Mouse (Mus musculus): ENCODE measurements around the gene Atp6v0d1.

- TF ChIP-seq CTCF (IDR thresholded peaks at IDR 0.05; ENCODE audit: low read depth) (no peak), EP300 (IDR thresholded peaks at IDR 0.05; ENCODE audit: low read depth) (no peak)
These were observed 57.1 kb downstream of the Atp6v0d1 start for GRCm38 (mm10) chr8:105508758-105509157.
